Mouse (Mus musculus) cerebellum, postnatal 36 days (tissue): ENCODE results near the gene Calhm6.

Experiments
- DNase-seq, 2 experiments: peaks; one replicate each; pipeline ENCODE4 v3.0.0; 2021 to 2022; ENCODE audit warnings: mixed read lengths in 2 of 2

The Calhm6 gene

DNA sequence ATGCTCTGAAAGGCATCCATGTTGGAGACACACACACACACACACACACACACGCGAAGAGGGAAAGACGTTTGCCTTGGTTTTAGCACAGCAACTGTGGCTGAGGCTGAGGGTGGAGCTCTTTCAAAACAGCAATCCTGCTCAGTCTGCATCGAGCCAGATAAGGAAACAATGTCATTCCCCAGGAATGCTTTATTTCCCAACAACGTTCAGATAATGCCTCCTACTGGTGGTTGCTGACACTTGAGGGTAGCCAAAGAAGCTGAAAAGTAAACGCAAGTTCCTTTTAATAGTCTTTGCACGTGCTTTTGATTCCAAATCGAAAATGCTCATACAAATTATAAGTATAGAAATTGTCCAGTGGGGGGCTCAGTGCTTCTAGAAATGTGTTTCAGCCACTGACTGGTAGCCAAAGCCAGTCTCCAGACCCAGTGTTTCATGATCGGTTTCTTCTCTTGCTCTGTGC lies 31.3 kb downstream of the Calhm6 start, which contains the start of gene Calhm5:
Gene Calhm5, minus strand, starts transcription at position 102 of the 466 bp plus-strand sequence.
- DNase-seq = peak in 1 of 2 experiments; percentile 6

GRCm38 (mm10) chr10:34095964-34096363 lies 31.8 kb downstream of the Calhm6 start:
- DNase-seq = no peak

GRCm38 (mm10) chr10:34095147-34095546 lies 32.6 kb downstream of the Calhm6 start:
- no peak for DNase-seq

GRCm38 (mm10) chr10:34091888-34092287 lies 35.9 kb downstream of the Calhm6 start:
- DNase-seq = no peak

DNA sequence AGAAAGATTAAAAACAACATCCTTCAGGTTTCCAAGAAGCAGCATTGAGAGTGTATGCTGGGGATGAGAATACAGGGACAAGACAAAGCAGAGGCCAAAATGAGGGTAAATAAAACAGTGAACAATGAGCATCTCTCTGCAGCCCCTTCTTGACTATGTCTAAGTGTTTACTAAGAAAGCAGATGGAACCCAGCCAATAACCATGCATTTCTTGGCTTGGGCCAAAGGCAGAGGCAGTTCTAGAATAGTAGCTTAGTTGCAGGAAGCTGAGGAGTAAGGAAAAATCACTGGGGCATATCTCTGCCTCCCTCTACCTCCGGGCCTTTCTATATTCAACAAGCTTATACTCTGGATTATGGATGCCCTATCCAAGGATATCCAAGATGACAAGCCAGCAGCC lies 37.3 kb downstream of the Calhm6 start:
- no peak for DNase-seq

- DNase-seq = no peak
These were observed 38.3 kb downstream of the Calhm6 start for GRCm38 (mm10) chr10:34089517-34089916.

DNA sequence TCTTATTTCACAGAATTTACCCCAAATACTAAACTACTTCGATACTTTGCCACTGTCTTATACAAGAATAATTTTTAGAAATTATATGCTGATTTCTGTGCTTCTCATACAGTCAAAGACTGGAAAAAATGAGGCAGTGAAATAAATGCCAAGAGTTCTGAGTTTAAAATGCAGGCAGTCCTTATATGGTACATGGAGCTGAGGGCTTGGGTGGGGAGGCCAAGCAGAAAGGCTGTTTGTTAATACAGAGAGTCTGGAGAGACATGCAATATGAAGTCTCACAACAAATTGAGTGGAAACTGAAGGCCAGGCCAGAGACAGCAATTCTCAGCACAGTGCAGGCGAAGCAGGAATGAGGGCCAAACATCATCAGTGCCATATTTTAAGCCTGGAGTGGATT lies 39.3 kb downstream of the Calhm6 start:
- no peak for DNase-seq

DNA sequence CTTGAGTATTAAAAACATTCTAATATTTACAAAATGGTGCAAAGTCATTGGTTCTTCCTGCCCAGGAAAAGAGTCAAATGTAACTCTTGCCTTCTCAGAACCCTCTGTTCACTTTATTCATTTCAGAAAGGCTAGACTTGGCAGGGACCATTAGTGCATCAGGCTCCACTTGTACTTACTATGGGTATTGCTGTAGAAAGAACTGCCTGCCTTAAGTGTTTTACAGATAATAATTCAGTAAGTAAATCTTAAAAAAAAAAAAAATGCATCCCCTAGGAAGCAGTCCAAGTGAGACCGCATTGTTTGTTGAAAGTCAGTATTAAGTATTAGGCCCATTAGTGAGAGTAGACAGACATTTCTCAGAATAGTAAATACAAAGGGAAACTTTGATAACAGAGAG lies 41.3 kb downstream of the Calhm6 start:
- no peak for DNase-seq
